Mouse (Mus musculus) gastrocnemius, postnatal 25 days (tissue): Measurements from ENCODE around the gene Hyal3. TPM values are rescaled to one million over a fixed set of nuclear protein-coding genes. Genes with fewer than 3 reads are reported as not detected.
A peak's percentile ranks its signal among the peaks of the same experiment; 100 is the strongest.

ENCODE experiments used
- DNase-seq: peaks from one replicate; pipeline ENCODE4 v3.0.0; 2022
- total RNA-seq, 2 experiments: library from RNA; stranded (reverse); gene quantifications; 1 replicate in 1 of 2; 2 replicates in 1 of 2; pipeline ENCODE4 v1.2.3; 2021

Gene Hyal3
- total RNA-seq, 2 experiments from 2014 or later: 0.38 to 0.72 TPM

GRCm38 (mm10) chr9:107634406-107635278 is 54.0 kb downstream of the Hyal3 start:
- DNase-seq: no peak

GRCm38 (mm10) chr9:107635279-107636028 is 54.8 kb downstream of the Hyal3 start, which contains the start of gene Gnai2:
Gene Gnai2, minus strand, starts transcription at chr9:107635367.
- peak; percentile 99 for DNase-seq

Other genes with a start within 250 kb of the Hyal3 start
- 10 to 100 TPM; 12.8 to 15.7 TPM for gene Hemk1, start 242.5 kb upstream of the Hyal3 start, total RNA-seq
- 10 to 100 TPM; 34.1 to 44.0 TPM for gene 6430571L13Rik, start 240.2 kb upstream of the Hyal3 start, total RNA-seq
- gene Cacna2d2, start 181.2 kb upstream of the Hyal3 start, total RNA-seq: under 1 TPM; 0.83 to 0.84 TPM
- gene Tmem115, start 46.9 kb upstream of the Hyal3 start, total RNA-seq: 10 to 100 TPM; 14.8 to 15.2 TPM
- gene Cyb561d2, start 38.6 kb upstream of the Hyal3 start, total RNA-seq: 1 to 10 TPM; 2.0 TPM
- gene Nprl2, start 38.6 kb upstream of the Hyal3 start, total RNA-seq: 10 to 100 TPM in 1 of 2 experiments, 1 to 10 TPM in 1; 9.5 to 10.2 TPM
- gene Zmynd10, start 33.5 kb upstream of the Hyal3 start, total RNA-seq: not detected
- 10 to 100 TPM; 10.8 to 12.5 TPM for gene Rassf1, start 29.3 kb upstream of the Hyal3 start, total RNA-seq
- gene Tusc2, start 17.6 kb upstream of the Hyal3 start, total RNA-seq: 10 to 100 TPM; 30.5 to 31.1 TPM
- gene Hyal2, start 12.9 kb upstream of the Hyal3 start, total RNA-seq: 10 to 100 TPM; 12.0 to 15.2 TPM
- 1 to 10 TPM; 2.2 to 2.3 TPM for gene Hyal1, start 3.9 kb upstream of the Hyal3 start, total RNA-seq
- gene Naa80, start 1.9 kb upstream of the Hyal3 start, total RNA-seq: 10 to 100 TPM; 10.4 to 13.4 TPM
- gene Ifrd2, start 6.8 kb downstream of the Hyal3 start, total RNA-seq: 10 to 100 TPM; 44.2 to 45.3 TPM
- 10 to 100 TPM; 18.1 to 19.4 TPM for gene Sema3b, start 28.4 kb downstream of the Hyal3 start, total RNA-seq
- 10 to 100 TPM; 73.2 to 87.6 TPM for gene Gnai2, start 54.5 kb downstream of the Hyal3 start, total RNA-seq
- gene Slc38a3, start 88.7 kb downstream of the Hyal3 start, total RNA-seq: 10 to 100 TPM; 72.1 to 77.5 TPM
- gene Gnat1, start 98.9 kb downstream of the Hyal3 start, total RNA-seq: not detected
- gene Sema3f, start 129.7 kb downstream of the Hyal3 start, total RNA-seq: 1 to 10 TPM; 5.9 to 9.7 TPM
- 10 to 100 TPM; 35.3 to 36.6 TPM for gene Rbm5, start 190.2 kb downstream of the Hyal3 start, total RNA-seq